Mouse (Mus musculus): ENCODE results near the gene Psg29.
A peak's percentile ranks its signal among the peaks of the same experiment; 100 is the strongest.

The Psg29 gene

DNA sequence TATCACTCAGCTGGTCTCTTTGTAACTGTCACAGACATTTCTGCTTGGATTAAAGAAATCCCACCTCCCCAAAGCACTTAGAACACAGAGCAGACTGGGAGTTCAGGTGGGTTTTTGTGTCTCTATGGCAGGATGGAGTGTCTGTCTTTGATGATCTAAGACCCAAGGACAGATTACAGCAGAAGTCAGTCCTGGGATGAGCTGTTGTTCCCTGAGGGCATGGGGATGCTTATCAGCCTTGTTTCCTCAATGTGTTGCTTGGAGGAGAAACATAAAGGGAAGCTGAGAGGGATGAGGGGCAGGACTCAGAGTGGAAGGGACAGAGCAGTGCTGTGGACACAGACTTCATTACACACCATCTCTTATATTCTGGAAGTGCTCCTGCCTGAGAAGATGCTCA is at the start of gene Psg29:
Gene Psg29, plus strand, starts transcription at position 301 of the 400 bp plus-strand sequence.
- DNase-seq, result no peak

DNA sequence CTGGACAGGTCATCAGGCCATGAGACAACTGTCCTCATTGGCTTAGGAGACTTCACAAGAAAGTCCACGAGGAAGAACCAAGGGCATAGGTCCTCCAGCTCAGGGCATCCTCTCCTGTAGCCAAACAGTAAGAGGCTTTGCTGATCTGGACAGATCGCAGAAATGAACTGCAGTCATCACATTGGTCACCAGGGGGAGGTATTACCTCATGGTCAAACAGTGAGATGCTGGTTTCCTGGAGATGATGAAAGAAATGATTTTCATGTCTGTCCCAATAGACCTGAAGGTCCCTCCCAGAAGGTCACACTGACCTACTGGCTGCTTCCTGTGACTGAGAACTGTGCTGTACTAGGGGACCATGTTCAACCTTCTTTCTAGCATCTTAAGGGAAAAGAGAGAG is 47.6 kb upstream of the Psg29 start:
- peak in 1 of 2 experiments; percentile 23 for DNase-seq

DNA sequence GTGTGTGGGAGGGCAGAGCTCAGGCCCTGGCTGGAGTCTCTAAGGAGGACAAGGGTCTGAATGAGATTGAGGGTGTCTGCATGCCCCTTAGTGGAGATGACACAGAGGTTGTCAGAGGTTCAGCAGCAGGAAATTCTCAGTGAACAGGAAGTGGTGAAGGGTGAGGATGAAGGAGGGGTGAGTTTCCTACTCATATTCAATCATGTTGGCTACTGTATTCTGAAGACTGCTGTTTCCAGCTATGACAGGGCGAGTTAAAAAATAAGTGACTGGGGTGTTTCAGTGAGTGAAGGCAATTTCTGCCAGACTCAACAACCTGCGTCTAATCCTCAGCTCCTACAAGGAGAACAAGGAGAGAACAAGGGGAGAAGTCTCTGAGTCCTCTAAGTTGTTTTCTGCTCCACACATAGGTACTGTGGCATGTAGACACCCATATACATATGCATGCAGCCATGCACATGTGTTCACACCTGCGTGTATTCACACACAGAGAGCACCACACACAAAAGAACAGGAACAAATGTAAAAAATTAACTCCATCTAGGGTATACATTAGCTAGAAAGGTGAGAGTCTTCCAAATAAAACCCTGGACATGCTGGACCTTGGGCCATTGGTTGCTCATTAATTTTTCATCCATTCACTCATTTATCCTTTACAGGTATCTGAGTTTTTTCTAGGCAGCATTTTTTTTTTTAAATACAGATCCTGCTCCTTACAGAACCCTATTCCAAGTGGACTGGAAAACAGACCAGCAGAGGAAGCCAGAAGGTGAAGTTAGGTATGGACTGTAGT is 46.2 kb upstream of the Psg29 start:
- DNase-seq, result no peak

DNA sequence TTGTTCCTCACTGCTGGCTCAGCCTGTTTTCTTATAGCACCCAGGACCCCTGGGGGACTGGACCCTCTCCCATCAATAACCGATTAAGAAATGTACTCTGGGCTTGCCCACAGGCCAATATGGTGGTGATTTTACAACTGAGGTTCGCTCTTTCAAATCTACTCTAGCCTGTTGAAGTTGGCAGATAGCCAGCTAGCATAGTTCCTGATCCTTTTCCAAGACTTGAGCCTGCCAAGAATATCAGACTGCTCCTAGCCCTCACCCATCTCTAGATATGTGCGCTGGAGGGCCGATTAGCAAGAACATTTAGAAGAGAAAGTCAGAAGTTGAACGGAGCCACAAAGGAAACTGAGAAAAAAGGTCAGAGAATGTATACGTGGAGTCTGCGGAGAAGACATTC is 44.3 kb upstream of the Psg29 start:
- DNase-seq, result peak in 1 of 2 experiments; percentile 6

DNA sequence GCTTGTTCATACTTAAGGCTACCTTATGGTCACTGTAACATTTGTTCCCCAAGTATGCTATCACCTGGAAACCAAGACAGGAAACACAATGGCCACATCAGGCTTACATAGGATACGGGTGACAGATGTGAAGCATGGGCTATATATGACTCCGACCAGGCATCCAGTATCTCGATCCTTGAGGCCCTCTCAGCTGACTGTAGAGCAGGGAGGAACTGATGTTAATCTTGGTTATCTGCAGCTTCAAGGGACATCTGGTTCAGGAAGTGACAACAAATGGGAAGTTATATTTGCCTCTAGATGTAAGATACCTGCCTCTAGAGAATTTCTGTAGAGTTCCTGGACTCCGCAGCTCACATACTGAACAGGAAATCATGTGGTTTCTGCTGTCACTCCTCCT is 31.4 kb upstream of the Psg29 start:
- no peak for DNase-seq

DNA sequence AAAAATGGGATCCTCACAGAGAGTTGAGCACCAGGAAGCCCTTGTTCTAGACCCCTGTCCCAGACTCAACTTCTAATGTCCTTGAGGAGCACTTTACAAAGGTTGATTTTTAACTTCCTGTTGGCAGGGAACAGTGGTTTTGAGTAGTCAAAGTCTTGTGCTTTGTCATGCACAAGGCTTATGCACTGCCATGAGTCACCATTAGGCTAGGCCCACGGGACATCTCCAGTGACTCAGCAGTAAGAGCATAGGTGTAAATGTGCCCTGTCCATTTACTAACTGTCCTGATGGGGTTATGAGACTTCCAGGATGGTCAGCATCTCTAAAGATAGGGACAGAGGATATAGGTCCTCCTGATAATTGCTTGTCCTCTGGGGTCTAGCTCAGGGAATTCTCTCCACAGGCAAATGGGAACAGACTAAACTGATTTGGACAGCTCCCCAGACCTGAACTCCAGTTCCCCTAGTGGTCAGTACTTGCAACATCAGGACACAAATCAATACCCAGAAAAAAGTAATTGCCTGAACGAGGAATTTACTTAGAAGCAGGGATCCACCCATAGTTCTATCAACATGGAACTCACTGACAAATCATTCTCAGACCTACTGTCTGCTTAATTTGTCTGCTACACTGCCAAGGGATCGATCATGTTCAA is 2.4 kb downstream of the Psg29 start:
- no peak for DNase-seq

Measured in lung, postnatal 4 days (tissue).